Mouse (Mus musculus) spleen, adult 18-20 months (tissue): ENCODE results near the gene Clptm1.
"Not testable (repeated sequence)": the region's sequence is repeated elsewhere in the genome, so short reads cannot be mapped to it uniquely, and the experiment has no call there.

Source experiments
- DNase-seq, 2 experiments: peaks; one replicate each; pipeline ENCODE4 v3.0.0; 2022; ENCODE audit warnings: mixed read lengths in 2 of 2

The Clptm1 gene

DNA sequence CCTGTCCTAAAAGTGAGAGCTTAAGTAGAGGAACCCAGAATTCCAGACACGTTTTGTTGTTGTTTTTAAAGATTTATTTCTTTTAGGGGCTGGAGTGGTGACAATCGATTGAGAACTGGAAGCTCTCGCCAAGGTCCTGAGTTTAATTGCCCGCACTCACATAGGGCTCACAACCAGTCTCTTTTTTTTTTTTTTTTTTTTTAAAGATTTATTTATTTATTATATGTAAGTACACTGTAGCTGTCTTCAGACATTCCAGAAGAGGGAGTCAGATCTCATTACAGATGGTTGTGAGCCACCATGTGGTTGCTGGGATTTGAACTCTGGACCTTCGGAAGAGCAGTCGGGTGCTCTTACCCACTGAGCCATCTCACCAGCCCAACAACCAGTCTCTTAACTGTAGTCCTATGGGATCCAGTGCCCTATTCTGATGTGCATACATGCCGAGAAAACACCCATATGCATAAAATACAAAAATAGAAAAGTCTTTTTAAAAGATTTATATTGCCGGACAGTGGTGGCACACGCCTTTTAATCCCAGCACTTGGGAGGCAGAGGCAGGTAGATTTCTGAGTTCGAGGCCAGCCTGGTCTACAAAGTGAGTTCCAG lies 60.1 kb downstream of the Clptm1 start:
- not testable (repeated sequence) for DNase-seq

DNA sequence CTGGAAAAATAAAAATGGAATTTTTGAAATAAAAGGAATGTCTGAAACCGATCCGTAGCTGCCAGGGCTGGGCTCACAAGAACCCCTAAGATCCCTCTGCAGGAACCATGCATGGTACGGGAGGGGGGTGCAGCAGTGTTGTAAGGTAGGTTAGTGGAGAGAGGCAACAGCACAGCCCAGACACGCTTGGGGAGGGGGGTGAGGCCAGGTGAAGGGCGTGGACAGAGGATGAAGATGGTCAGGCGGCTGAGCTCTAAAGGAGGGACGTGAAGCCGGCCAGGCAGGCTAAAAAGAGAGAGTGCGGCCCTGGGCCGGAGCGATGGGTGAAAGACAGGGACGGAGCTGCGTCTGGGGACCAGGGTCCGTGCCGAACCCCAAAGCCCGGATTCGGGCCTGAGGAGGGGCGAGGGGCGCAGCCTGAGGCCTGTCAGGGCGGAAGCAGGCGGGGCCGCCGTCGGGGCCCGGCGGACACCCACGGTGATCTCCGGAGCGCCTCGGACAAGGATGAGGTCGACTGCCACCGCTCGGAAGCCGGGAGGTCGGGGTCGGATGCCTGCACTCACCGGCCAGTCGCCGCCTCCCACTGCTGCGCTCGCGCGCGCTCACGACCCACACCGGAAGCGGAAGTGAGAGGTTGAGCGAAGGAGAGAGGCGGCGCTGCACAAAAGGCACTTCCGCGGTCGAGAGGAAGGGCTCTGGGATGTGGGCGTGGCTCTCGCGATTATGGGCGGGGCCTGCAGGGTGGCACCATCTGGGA lies 60.8 kb downstream of the Clptm1 start, which contains the start of gene Clasrp:
Gene Clasrp (minus strand): TSS at position 638 of the 757 bp plus-strand sequence.
- DNase-seq, result peak; percentile 96 to 98

DNA sequence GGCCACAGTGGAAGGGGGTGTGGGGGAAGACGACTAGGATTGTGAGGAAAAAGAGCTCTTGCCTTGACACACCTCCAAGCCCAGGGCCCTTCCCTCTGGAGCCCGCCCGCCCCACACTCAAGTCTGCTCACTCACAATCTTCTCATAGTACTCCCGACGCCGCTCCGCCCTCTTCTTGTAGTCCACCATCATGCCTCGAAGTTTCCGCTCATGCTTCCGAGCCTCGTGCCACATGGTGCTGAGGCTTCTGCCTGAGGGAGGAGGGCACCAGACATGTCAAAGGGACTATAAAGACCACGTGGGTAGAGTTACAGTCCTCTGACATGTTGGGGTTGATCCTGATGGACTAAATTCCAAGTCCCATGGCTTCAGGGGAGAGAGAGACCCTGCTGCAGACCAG lies 61.8 kb downstream of the Clptm1 start:
- DNase-seq, result no peak

DNA sequence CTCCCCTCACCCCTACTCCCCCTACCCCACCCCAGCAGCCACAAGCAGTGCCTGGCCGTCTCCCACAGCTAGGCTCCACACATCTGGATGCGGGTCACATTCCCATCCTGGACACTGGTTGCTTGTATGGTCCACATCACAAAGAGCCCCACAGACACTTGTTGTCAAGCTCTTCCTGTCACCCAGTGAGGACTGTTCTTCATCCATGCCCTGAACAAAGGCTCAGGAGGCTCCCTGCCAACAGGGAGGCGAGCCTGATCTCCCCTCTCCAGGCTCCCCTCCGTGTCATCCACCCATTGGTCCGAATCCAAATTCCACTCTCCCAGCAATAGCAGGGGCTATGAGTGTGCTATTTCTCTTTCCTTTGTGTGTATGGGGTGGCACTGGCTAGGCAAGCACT lies 64.3 kb downstream of the Clptm1 start:
- DNase-seq, result no peak

DNA sequence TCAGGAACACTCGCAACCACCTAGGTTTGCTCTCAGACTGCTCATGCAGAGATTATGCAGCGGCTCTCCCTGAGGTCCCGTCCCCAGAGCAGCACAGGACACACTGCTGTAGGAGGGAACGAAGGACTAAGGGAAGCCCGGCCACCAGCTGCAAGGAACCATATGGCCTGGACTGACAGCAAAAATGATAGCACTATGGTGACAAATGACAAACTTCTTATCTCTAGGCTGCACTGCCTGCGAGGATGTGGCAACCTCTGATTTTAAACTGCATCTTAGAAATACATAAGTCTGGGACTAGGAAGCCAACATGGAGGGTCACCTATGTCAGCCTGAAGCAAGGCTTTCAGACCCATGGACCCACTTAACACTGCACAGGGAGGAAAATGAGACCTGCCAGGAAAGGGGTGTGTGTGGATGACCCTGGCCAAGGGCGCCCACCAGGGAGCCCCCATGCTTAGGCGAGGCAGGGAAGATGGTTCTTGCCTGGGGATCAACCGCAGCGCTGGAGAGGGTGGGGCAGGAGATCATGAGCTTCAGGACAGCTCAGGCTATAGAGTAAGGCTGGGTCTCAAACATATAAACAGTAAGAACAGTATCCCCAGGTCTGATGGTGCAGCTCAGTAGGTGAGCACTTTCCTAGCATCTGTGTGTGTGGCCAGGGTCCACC lies 71.6 kb downstream of the Clptm1 start:
- DNase-seq, result no peak

DNA sequence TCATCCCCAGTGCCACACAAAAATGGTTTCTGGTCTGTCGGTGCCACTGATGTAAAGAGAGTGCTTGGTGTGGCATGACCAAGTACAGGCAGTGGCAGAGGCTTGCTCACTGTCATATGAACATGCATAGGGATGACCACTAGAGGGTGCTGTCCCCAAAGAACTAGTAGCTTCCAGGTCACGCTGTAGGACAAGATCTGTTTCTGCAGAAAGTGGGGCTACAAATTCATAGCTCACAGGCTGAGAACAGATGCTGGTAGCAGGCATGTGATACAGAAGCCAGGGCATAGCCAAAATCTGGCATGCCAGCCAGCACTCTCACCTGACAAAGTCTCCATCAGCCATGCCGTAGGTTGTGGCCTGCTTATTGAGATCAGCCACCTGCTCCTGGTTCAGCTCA lies 74.9 kb downstream of the Clptm1 start:
- DNase-seq, result peak; percentile 38 to 69

DNA sequence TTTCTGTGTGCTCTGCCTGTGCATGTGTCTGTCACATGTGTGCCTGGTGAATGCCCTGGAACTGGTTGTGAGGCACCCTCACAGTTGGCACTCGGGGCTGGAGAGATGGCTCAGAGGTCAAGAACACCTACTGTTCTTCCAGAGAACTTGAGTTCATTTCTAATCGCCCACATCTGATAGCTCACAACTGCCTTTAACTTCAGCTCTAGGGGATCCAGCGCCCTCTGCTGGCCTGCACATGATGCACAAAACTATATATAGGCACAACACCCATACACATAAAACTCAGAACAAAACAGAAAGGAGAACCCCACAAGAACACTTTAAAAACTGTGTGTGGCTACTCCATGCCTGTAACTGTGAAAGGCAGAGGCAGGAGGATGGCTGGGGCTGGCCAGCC lies 75.6 kb downstream of the Clptm1 start:
- peak in 1 of 2 experiments; percentile 48 for DNase-seq

DNA sequence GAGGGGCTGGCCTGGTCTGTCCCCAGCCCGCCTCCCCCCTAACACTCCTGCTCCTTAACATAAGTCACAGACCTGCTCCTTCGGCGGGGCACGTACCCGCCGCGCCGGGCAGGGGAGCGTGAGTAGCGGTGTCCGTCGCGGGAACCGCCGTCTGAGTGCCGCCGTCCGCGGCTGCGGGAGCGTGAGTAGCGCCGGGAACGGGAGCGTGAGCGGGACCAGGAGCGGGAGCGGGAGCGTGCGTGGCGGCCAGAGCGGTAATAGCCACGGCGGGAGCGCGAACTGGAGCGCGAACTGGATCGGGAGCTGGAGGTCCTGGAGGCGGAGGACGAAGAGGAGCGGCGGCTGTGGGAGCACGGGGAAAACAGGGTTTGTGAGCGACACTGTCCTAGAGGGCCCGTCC lies 78.6 kb downstream of the Clptm1 start:
- no peak for DNase-seq
